Mouse (Mus musculus) megakaryocyte-erythroid progenitor cell, adult 5-6 weeks (primary cell): ENCODE measurements around the gene Inafm1. TPM values are rescaled to one million over a fixed set of nuclear protein-coding genes. Genes with fewer than 3 reads are reported as not detected.
"Not testable (repeated sequence)": the region's sequence is repeated elsewhere in the genome, so short reads cannot be mapped to it uniquely, and the experiment has no call there.

Experiments
- ATAC-seq: replicated peaks from 2 replicates; pipeline ENCODE4 v1.8.0; 2016; ENCODE audit warnings: mild to moderate bottlenecking, inconsistent platforms; ENCODE audit not compliant: severe bottlenecking, poor library complexity, low FRiP score, low TSS enrichment
- total RNA-seq, 2 experiments: library from RNA; stranded (forward) in 1 of 2; stranded (reverse) in 1 of 2; fragments of 200-1000, 215-1000 nt in 1 of 2; fragments of >200 nt in 1 of 2; fragmentation: Nextera tagmentation in 1 of 2; gene quantifications; 2 replicates each; pipeline ENCODE4 v1.2.3; 2014 to 2017

Gene Inafm1
- total RNA-seq, 2 experiments from 2014 or later: 18.4 to 28.3 TPM

- no peak for ATAC-seq
Observed at GRCm38 (mm10) chr7:16271139-16271538, 2.3 kb downstream of the Inafm1 start.

DNA sequence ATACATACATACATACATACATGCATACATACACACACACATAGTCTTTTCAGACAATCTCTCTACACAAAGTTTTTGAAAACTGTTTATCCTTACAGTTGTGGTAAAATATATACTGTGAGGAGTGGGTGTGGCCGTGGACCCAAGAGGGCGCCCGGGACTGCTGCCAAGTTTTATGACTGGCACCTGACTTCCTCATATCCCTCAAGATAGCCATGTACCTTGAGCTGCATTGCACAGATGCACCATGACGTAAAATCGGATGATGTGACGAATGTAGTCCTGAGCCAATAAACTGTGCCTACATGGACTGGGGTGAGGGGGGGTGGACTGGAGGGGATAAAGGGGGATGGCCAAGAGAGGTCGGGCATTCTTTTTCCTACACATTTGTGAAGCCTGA, 6.8 kb downstream of the Inafm1 start:
- ATAC-seq: not testable (repeated sequence)

DNA sequence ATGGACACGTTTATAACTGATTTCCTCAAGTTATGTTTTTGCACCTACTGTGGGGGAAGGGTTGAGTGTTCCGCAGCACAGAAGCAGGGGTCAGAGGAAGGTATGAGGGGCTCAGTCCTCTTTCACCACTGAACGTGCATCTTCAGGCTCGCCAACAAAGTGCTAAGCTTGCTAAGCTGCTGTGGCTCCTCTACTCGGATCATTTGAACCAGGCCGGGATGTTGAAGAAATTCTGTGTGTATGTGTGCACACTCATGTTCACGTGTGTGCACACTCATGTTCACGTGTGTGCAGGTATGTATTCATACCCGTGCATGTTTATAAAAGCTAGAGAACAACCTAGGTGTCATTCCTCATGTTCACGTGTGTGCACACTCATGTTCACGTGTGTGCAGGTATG, 7.6 kb downstream of the Inafm1 start:
- ATAC-seq: no peak

DNA sequence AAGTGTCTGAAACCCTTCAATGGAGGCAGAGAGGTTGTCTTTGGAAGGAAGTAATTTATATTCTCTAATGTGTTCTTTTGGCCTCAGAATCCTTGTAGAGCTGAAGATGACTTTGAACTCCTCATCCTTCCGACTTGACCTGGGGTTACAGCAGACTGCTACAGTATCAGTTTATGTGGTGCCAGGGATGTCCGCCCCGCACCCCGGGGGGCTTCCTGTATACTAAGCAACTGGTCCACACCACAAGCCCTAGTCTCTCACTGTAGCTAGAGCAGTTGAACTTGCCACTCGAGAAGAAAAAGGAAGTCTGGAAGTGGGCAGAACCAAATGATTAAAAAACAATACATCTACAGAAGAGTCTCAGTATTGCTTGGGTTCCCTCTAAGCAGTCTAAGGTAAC, 9.6 kb downstream of the Inafm1 start:
- no peak for ATAC-seq

DNA sequence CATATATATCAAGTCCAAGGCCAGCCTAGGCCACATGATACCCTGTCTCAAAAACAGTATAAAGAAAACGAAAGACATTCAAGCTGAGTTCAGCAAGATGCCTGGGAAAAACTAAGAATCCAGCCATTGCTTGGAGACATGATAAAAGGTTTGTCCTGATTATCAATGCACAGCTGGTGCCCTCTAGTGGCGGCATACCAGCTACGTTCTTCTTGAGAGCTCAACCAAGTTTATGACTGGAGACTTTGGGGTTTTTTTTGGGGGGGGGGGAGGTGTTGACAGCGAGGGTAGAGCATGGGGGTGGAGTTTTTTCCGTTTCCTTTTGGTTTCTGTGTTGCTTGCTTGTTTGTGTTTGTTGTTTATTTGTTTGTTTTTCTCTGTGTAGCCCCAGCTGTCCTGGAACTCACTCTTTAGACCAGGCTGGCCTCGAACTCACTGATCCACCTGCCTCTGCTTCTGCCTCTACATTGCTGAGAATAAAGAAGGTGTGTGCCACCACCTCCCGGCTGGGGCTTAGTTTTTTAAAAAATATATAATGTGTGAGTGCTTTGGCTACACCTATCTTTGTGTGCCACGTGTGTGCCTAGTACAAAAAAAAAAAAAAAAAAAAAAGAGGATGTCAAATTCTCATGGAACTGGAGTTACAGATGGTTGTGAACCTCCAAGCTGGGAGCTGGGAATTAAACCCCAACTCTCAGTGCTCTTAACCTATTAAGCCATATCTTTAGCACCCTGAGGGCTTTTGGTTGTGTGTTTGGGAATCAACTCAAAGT, 10.2 kb downstream of the Inafm1 start:
- ATAC-seq: peak; percentile 60

GRCm38 (mm10) chr7:16261097-16261496, 12.3 kb downstream of the Inafm1 start:
- ATAC-seq: no peak

DNA sequence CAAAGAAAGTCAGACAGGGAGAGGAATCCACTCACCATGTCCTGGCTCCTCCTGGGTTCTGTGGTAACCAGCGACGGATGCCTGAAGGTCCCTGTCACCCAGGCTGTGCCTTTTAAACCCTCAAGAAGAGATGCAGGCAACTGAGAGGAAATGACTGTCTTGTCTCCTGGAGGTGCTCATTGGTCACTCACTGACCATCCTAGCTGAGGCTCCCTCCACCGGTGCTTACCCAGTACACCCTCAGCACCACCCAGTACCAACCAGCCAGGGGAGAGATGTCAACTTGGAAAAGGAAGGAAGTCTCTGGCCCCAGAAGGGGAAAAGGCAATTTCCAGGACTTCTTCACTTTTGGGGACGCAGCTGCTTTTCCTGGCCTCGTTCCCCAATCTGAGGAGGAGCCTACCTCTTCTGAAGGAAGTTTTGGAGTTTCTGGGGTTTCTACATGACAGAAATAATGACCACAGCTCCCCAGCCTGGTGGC, 14.3 kb downstream of the Inafm1 start, which contains the start of gene C5ar1:
TSS of gene C5ar1 (minus strand) at position 431 of the 481 bp plus-strand sequence.
- ATAC-seq: no peak

- ATAC-seq: no peak
Observed at GRCm38 (mm10) chr7:16257830-16258229, 15.6 kb downstream of the Inafm1 start.

GRCm38 (mm10) chr7:16255963-16256362, 17.5 kb downstream of the Inafm1 start:
- not testable (repeated sequence) for ATAC-seq

- no peak for ATAC-seq
Observed at GRCm38 (mm10) chr7:16254195-16254594, 19.2 kb downstream of the Inafm1 start.

GRCm38 (mm10) chr7:16250687-16251086, 22.7 kb downstream of the Inafm1 start:
- no peak for ATAC-seq

DNA sequence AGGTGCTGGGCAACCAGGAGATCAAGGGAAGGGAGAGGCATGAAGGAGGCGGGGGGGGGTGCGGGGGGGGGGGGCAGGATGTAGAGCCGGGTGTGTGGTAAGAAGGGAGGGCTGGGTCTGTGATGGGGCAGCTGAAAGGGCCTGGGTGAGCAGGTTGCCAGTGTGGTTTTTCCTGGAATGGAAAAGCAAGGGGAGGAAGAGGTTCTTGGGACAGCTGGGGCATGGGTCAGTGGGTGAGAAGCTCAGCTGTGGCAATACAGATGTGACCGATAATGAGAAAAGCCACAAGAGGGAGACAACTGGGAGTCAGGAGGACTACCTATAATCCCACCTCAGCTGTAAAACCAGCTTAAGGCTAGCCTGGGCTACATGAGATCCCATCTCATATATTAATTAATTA, 27.5 kb downstream of the Inafm1 start:
- no peak for ATAC-seq

- no peak for ATAC-seq
Observed at GRCm38 (mm10) chr7:16244067-16244466, 29.4 kb downstream of the Inafm1 start, which contains the start of gene C5ar2. Gene C5ar2, minus strand, starts transcription at chr7:16244154.

DNA sequence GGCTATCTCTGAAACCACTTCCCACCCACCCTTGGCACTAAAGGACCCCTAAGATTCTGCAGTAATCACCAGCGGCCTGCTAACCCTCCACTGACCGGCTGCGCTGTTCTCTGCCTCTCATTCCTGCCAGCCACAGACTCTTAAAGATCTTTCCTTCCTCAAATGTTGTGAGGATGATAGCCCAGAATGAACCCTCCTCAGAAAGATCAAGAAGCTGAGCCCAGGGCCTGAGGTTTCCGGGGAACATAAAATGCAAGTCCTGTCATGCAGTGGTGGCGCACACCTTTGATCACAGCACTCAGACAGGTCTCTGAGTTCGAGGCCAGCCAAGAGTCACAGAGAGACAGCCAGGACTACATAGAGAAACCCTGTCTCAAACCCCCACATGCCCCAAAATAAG, 31.2 kb downstream of the Inafm1 start:
- ATAC-seq: no peak

- no peak for ATAC-seq
Observed at GRCm38 (mm10) chr7:16241787-16242186, 31.6 kb downstream of the Inafm1 start.

GRCm38 (mm10) chr7:16240978-16241303, 32.5 kb downstream of the Inafm1 start:
- ATAC-seq: peak; percentile 2; the same call in 1 of the 2 replicates

GRCm38 (mm10) chr7:16240281-16240977, 33.0 kb downstream of the Inafm1 start:
- peak; percentile 81 for ATAC-seq

DNA sequence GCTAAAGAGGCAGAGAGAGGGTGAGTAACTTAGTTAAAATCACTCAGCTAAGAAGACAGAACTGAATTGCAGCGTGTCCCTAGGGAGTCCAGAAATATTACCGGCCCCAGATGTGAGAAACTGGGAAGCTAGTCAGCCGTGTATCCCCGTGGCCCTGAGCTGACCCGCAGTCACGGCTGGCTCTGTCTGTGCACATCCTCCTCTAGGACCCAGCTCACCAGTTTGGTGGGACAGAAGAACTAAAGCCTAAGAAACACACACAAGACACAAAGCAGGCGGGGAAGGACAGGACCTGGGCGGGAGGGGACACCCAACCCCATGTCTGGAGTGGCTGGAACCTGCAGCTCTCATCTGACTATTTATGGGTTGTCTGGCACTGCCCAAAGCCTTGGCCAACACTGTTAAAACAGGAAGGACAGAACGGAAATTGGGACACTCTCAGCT, 33.8 kb downstream of the Inafm1 start:
- no peak for ATAC-seq

GRCm38 (mm10) chr7:16229869-16230268, 43.5 kb downstream of the Inafm1 start:
- no peak for ATAC-seq
